Mouse (Mus musculus): ENCODE data around the gene Tcp1. TPM values are rescaled to one million over a fixed set of nuclear protein-coding genes. Genes with fewer than 3 reads are reported as not detected.
"Not testable (repeated sequence)": the region's sequence is repeated elsewhere in the genome, so short reads cannot be mapped to it uniquely, and the experiment has no call there.

Tcp1 gene
- total RNA-seq, 2 experiments from 2014 or later: 196 to 207 TPM

DNA sequence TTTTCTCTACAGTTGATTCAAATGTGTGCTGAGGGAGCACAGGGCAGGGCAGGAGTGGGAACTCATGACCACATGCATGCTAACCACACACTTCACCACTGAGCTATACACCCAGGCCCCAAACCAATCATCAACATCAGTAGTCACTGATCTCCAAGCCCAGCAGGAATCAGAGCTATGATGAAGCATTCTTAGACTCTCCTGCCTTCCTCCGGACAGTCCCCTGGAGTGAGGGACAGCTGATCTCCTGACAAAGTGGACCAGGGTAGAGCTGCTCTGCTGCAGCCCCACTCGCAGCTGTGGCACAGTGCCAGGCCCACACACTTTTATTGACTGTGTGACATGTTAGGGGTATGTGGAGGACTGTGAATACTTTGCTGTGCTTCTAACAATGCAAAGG lies 43.9 kb downstream of the Tcp1 start:
- DNase-seq; intact Hi-C loops (cut with DNase I): not testable (repeated sequence)

GRCm38 (mm10) chr17:12960331-12960873 lies 44.9 kb downstream of the Tcp1 start, which contains the start of gene Acat2:
Gene Acat2 (minus strand): TSS chr17:12960747.
- DNase-seq: peak; percentile 93
- intact Hi-C loops (cut with DNase I): loop anchor here (1.0 to 5.0 kb wide), 3 partner anchors 32 to 47 kb away; partner anchors contain the start of genes Mrpl18, Sod2 and Tcp1

- intact Hi-C loops (cut with DNase I): loop anchor here (5.0 kb wide), 2 partner anchors 44 to 46 kb away; partner anchors contain the start of genes Mrpl18, Sod2 and Tcp1
- no peak for DNase-seq
Observed at GRCm38 (mm10) chr17:12963476-12963875, 48.0 kb downstream of the Tcp1 start.

DNA sequence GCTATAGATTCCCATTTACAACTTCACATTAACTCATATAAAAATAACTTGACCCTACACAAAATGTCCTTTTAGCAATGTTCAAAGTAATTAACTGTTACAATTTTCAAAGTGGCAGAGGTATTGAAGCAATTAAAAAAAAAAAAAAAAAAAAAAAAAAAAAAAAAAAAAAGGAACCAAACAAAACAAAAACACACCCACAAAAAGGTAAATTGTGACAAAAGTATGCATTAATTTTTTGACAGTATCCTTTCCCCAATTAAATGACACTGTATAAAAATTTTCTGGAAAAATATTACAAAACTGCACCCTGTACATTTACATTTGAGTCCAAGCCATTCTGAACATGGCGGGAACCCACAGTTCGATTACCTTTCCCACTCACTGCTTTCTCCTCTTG lies 51.7 kb downstream of the Tcp1 start:
- DNase-seq: no peak
- intact Hi-C loops (cut with DNase I): no loop called here

DNA sequence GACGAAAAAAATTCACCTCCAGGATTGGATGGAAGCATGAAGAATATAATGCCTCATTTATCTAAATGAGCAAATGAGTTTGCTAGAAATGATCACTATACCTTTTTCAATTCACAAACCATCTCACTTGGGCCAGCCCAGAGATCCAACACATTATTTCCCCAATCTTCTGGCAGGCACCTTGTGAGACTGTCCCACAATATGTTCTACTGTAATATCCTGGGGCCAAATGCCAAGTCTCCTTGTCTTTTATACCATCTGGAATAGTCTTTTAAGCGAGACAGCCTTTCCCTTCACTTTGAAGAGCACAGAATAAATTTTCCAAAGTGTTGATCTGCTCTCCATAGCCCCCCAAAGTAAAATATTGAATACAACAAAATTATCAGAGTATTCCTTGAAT lies 58.4 kb downstream of the Tcp1 start:
- DNase-seq: no peak
- intact Hi-C loops (cut with DNase I): no loop called here

Other genes with a start within 250 kb of the Tcp1 start
- 10 to 100 TPM in 1 of 2 experiments, 1 to 10 TPM in 1; 7.1 to 10.6 TPM for gene Slc22a1, start 239.9 kb upstream of the Tcp1 start, total RNA-seq (2021)
- gene Igf2r, start 146.0 kb upstream of the Tcp1 start, total RNA-seq (2021): 100 to 1,000 TPM; 109 to 113 TPM
- gene Mas1, start 47.6 kb upstream of the Tcp1 start, total RNA-seq (2021): 1 to 10 TPM in 1 of 2 experiments, under 1 TPM in 1; 0.84 to 1.1 TPM
- gene Mrgprh, start 39.7 kb upstream of the Tcp1 start, total RNA-seq (2021): 1 to 10 TPM; 5.3 to 5.6 TPM
- under 1 TPM; 0.38 to 0.50 TPM for gene Pnldc1, start 5.5 kb upstream of the Tcp1 start, total RNA-seq (2021)
- 100 to 1,000 TPM; 153 to 159 TPM for gene Mrpl18, start 644 bp downstream of the Tcp1 start, total RNA-seq (2021)
- gene Acat3, start 24.9 kb downstream of the Tcp1 start, total RNA-seq (2021): under 1 TPM in 1 of 2 experiments, not detected in 1; 0.17 TPM
- 1 to 10 TPM; 5.9 to 8.8 TPM for gene Acat2, start 45.0 kb downstream of the Tcp1 start, total RNA-seq (2021)
- gene Wtap, start 78.5 kb downstream of the Tcp1 start, total RNA-seq (2021): 10 to 100 TPM; 32.3 to 33.9 TPM
- gene Sod2, start 91.1 kb downstream of the Tcp1 start, total RNA-seq (2021): 1,000 to 10,000 TPM; 1,043 to 1,108 TPM
- not detected for gene Gpr31b, start 136.6 kb downstream of the Tcp1 start, total RNA-seq (2021)
- not detected for gene Tcp10b, start 145.4 kb downstream of the Tcp1 start, total RNA-seq (2021)
- gene Unc93a, start 216.1 kb downstream of the Tcp1 start, total RNA-seq (2021): not detected

All from heart, postnatal 36 days (tissue).